Mouse (Mus musculus) lung, postnatal 0 days (tissue): Measurements from ENCODE around the gene Cep295.

ENCODE experiments used
- CTCF ChIP-seq: IDR thresholded peaks from 2 replicates; pipeline ENCODE4 v1.5.1; 2016; ENCODE audit warnings: antibody characterized with exemption, mild to moderate bottlenecking
- EP300 ChIP-seq: IDR thresholded peaks from 2 replicates; pipeline ENCODE4 v1.6.1; 2016; ENCODE audit warnings: antibody characterized with exemption, mild to moderate bottlenecking, control low read depth

GRCm38 (mm10) chr9:15357484-15358275 is at the start of gene Cep295:
- TF ChIP-seq CTCF: no peak
- TF ChIP-seq EP300: peak; percentile 40; the same call in 1 of the 2 replicates
